Mouse (Mus musculus) 3T3-L1 (cell line): ENCODE results near the gene Kctd10.
A peak's percentile ranks its signal among the peaks of the same experiment; 100 is the strongest.

Source experiments
- DNase-seq: peaks from one replicate; pipeline ENCODE4 v3.0.0-alpha.2; 2015; ENCODE audit warnings: low read depth, low spot score

The Kctd10 gene

DNA sequence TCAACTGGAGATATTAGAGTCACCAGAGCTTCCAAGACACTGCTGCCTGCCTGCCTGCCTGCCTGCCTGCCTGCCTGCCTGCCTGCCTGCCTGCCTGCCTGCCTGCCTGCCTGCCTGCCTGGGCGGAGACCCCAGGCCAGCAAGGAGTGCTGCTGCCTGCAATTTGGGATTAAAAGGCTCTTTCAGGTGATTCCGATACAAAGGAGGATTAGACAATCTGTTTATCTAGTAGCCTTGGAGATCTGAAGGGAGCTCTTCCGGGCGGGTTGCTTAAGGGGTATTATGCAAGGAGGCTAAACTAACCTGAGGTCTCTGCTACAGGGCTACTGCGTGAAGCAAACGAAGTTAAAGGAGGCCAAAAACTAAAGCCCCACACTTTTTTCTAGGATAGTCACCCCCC, 1.4 kb downstream of the Kctd10 start:
- peak; percentile 54 for DNase-seq

DNA sequence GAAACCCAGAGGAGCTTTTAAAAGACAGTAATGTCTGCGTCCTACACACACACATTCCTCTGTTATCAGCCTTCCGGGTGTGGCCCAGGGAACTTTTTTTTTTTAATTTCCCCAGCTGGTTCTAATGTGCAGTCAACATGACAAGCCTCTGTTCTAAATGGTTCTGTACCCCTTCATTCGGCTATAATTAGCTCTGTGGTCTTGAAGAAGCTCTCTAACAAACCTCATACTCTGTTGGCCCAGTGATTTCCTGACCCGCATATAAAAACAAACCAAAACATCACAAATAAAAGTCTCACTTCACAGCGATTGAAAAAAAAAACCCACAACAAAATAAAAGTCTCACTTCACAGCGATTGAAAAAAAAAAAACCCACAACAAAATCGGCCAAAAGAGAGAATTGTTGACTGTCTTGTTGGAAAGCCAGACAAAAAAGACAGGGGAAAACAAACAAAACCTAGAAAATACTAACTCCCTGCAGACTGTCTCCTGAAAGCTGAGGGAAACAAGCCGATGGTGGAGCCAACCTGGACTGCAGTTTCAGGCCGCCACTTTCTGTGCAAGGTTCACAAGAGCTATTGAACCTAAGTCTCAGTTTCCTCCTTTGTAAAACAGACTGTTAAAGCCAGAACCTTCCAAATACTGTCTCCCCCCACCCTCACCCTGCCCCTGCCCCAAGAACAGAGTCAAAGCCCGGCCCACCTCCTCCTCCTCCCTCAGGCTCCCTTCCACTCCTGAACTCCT, 2.0 kb downstream of the Kctd10 start:
- peak; percentile 73 for DNase-seq

DNA sequence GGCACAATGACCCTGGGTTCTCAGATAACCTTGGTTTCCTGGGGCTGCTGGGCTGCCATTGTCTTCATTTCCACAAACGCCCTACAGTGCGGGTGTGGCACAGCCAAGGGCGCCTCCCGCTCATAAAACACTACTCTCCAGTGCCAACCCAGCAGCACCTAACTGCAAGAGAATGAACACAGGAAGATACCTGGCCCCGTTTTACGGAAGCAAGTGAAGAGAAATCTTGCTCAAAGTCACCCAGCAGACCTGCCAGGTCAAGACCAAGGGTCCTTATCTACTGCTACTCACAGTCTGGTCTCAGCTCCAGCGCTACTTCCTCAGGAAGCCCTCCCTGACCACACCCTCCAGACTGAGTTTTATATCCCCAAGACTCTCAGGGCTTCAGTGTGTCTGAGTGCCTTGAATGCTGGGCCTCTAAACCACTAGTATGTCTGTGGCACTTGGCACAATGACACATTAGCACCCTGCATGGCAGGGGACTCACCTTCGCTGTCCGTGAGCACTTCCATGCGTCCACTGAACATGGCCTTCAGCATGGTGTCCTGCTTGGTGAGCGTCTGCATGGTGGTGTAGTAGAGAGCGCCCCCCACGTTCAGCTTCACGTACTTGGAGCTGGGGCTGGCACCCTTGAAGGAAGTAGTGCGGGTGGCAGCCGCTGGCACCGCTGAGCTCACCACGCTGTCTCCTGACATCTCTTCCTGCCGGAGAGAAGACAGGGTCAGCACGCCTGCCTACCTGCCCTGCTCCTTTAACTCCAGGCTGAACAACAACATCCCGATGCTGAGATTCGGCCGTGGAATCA, 5.7 kb downstream of the Kctd10 start:
- DNase-seq = no peak

DNA sequence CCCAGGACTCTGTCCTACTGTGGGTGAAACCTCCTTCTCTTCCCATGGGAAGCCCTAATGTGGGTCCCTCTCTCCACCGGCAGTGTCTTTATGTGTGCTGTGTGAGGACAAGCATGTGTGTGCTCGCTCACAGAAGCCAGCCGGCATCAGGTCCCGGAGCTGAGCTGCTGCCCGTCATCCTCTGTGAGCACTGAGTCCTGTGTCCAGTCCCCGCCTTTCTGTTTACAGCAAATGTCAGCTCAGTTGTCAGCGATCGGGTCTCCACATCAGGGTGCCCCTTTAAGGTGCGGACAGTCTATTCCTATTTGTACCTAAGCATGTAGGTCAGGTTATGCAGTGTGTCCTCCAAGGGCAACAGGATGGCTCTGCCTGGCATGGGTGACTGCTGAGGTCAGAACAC, 6.7 kb downstream of the Kctd10 start:
- DNase-seq = no peak

DNA sequence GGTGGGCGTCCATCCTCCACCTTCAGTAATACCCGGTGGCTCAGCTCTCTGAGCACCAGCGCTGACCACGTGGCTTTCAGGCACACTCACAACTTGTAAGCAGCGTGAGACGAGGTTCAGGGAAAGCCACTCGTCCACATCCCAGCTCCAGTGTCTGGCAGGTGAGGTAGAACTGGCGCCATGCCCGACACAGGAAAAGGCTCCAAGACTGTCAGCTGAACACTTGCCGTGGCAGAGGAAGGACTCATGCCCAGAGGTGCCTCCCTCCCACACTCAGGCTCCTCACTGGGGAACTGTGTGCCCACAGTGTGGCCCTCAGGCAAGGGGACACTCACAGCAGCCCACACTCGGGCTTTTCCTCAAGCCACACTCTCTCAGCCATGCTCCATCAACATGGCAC, 7.1 kb downstream of the Kctd10 start:
- DNase-seq = peak; percentile 69

DNA sequence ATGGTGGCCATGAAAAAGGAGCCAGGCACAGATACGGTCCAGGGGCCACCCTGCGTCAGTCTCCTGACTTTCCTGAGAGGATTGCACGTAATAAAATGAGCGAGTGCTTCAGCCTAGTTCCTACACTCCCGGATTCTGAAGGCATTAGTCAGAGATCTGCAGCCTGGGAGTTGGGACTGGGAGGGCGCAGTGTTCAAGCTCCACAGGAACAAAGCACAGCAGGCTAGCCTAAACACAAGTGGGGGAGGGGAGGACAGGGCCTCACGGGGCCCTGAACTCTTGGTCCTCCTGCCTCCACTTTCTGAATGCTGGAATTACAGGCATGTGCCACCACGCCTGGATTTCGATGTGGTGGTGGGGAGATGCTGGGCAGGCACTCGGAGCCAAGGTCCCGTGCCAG, 7.7 kb downstream of the Kctd10 start:
- DNase-seq = peak; percentile 99

DNA sequence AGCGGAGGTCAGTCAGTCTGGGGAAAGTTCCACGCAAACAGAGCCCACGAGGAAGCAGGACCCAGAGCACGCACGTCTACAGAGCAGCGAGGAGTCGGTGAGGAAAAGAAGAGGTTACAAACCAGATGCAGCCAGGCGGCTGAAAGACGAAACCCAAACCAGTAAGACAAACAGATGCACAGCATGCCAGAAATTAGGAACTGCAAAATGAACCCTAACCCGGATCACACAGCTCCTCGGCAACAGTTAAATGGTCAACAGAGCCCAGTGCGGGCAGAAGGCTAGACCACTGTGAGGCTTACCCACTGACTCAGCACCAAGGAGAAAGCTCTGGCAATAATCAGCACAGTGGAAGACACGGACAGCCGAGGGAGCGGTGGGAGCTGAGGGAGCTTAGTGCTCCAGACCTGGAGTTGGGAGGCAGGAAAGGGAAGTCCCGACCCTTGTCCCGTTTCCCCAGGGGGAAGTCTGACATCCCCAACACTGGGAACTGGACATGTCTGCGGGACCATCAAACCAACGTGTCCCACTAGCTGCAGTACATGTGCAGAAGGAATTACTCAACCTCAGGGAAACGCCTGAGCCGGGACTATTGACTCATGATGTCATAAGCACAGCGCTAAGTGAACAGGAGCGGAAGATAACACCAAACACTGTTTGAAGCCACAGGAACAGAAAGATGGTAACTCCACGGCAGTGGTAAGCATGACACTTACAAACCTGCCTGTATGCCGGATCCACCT, 8.4 kb downstream of the Kctd10 start:
- DNase-seq = peak; percentile 85

DNA sequence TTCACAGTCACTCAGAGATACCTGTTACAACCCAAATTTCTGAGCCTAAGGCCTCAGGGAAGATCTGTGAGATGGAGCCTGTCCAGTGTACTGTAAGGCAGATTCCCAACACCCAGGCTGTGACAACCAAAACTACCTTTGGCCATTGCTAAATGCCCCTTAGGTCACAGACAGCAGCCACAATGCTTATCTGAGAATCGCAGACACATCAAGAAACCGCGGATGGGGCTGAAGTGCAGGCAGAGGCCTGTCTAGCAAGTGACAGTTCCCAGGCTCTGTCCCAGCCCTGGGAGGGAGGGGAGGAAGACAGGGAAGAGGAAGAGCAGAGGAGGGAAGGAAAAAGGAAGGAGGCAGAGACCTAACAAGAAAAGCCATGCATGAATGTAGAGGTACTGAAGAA, 9.0 kb downstream of the Kctd10 start:
- peak; percentile 67 for DNase-seq

DNA sequence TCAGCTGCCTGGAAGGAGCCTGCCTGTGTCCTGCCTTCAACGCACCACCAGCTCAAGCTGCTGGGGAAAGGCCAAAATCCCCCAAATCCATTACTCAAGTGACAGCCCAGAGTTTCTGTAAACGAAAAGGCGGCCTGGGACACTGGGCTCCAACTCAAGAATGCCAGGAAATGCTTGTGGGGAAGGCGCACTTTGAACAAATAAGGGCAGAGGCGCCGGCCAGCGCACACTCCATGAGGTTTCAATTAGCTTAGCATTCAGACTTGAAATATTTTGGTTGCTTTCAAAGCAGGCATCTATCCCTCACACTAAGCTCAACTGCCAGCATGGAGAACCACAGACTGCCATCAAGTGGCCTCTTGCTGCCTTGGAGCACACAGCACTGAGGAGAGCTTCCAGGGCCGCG, 9.9 kb downstream of the Kctd10 start:
- peak; percentile 100 for DNase-seq

DNA sequence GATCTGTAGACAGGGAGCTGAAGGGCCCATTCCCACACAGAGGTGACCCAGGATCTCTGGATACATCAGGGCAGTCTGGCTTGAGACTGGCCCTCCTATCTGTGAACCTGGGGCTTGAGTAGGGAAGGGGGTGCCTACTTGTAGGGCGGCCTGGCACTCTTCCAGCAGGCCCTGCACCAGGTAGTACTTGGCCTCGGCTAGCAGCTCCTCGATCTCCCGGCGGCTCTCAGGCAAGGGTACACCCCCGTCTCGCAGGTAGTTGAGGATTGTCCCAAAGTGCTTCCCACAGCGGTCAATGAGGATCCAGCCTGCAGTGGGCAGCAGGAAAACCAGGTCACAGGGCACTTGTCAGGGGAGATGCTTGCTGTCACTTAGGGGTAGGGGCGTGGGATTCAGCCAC, 10.4 kb downstream of the Kctd10 start:
- no peak for DNase-seq

DNA sequence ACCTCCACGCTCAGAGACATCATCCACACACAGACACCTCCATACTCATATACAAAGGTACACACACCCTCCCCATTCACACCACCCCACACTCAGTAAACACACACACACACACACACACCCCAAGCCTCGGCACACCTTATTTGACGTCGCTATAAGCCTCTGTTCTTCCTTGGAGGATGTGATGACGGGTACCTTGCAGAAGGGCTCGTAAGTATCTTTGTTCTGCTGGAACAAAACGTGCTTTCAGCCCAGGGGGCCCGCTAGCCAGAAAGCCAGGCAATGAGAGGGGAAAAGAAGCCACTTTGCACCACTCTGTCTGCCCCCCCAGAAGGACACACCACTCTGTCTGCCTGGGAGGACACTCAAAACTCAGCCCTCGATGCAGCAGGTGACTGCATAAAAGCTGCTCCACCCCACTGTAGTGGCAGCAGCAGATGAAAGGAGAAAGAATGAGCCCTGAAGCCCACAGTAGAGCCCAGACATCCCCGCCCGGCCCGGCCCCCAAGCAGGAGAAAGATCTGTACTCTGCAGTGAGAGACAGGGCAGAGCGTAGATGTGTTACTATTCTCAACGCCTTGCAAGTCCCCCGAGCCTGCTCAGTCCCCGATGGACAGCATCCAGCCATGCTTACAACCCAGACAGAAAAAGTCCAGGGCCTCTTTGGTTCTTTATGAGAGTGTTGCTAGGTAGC, 11.4 kb downstream of the Kctd10 start:
- DNase-seq = no peak

DNA sequence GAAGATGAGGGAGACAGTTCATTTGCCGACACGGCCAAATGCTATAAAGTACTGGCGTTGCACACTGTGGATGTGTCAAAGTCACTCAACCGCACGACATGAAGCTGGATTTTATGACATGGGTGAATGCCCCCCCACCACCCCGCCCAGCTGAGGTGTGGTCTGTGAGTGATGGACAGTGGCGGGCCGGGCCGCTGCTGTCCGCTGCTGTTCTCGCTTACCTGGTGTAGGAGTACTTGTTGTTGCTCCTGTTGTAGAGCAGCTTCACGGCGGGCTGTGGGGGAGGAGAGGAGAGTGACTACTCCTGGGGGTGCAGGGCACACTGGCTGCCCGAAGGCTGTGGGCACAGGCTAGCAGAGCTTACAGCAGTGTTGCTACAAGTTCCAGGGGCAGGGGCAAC, 12.2 kb downstream of the Kctd10 start:
- no peak for DNase-seq

DNA sequence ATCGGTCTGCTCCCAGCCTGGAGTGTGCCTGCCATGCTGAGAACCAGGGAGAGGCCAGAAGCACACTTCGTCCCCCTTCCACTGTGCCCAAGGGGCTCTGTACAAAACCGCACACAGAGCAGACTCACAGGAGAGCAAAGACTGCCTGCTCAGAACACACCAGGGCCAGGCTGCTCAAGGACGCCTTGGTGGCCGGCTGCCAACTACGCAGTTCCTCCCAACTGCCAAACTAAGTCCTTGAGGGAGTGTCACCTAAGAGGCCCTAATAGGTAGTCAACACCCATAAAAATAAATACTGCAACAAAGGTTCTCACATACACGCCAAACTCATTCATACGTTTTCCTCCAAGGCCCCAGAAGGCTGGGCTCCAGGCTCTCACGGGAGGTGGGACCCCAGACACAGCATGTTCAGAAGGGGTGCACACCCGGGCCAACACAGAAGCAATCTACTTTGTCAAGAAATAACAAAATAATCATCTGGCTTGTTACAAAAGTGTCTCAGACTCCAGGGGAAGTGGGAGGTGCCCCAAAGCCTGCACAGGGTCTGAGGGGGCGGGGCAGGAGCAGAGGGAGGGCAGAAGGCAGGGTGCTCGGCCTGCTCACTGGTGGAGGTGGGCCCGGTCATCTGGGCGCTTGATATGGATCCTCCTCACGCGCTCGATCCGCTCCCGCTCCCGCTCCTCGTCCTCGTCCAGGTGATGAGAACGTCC, 15.1 kb downstream of the Kctd10 start:
- no peak for DNase-seq

DNA sequence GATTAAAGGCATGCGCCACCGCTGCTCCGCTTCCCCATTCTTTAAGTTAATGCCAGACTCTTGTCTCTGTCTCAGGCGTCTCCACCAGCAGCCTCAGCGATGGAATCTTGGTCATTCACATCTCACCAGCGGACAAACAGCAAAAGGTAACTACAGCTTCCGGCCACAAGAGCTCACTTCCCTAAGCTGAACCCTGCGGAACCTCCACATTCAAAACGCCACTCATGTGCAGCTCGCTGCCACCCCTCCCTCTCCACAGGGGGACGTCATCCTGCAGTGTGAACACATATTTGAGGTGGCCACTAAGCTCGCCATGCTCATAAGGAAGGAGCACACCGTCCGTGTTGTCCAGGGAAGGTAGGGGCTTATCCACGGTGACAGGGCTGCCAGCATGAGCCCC, 19.3 kb downstream of the Kctd10 start:
- DNase-seq = no peak

DNA sequence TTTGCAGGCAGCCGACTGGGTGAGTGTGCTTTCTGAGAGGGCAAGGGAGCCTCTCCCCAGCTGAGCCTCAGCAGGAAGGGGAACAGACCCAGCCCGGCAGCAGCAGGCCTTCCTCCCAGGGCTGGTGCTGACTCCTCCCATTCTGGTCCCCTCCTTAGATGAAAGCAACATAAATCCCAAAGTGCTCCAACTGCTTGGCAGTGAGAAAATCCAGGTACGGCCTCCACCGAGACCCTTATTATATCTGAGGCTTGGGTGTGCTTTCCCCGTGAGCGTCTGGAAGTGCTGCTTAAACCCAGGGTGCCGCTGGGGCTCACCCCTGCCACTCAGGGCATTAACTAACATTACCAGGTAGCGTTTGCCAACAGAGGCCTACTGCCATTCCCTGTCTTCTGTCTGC, 20.7 kb downstream of the Kctd10 start:
- DNase-seq = no peak

DNA sequence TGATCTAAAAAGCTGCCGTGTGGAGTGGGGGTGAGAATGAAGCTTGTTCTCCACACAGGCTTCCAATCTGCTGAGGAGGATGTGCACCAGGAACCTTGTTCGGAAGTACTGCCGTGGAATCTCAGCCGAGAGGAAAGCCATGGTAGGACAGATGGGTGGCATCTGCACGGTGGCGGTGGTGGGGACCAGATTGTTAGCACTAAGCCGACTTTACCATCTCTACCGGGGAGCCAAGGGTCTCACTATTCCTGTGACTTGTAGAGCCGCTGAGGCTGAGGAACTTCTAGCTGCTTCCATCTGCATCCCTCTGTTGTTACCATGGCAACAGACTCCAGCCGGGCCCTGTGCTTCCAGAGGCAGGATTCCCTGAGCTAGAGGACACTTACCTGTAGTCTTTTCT, 21.5 kb downstream of the Kctd10 start:
- DNase-seq = no peak

DNA sequence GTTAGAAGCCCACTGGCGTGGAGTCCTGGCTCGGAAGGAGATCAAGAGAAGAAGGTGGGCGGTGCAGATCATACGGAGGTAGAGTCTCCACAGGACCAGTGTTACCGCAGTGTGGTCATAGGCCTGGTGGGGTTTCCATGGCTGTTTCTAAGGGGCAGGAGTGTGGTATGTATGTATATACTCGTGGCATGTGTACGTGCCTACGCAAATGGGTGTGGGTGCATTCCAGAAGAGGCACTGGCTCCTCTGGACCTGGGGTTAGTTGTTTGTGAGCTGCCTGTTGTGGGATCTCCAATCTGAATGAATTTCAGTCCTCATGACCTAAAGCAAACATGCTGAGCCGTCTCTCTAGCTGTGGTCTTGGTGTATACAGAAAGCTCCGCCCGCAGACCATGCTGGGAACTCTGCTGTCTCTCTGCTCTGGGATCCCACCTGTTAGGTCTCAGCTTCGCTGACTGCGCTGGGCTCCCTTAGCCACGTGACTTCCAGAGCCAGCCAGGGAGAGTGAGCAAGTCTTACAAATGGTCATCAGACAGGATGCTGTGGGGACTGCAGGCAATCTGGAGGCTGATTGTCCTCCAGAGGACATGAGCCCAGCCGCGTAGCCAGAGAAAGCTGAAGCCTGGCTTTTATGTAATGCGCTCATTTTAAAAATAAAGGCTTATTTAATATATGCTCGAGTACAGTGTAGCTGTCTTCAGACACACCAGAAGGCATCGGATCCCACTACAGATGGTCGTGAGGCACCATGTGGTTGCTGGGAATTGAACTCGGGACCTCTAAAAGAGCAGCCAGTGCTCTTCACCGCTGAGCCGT, 23.2 kb downstream of the Kctd10 start:
- DNase-seq = peak; percentile 94

DNA sequence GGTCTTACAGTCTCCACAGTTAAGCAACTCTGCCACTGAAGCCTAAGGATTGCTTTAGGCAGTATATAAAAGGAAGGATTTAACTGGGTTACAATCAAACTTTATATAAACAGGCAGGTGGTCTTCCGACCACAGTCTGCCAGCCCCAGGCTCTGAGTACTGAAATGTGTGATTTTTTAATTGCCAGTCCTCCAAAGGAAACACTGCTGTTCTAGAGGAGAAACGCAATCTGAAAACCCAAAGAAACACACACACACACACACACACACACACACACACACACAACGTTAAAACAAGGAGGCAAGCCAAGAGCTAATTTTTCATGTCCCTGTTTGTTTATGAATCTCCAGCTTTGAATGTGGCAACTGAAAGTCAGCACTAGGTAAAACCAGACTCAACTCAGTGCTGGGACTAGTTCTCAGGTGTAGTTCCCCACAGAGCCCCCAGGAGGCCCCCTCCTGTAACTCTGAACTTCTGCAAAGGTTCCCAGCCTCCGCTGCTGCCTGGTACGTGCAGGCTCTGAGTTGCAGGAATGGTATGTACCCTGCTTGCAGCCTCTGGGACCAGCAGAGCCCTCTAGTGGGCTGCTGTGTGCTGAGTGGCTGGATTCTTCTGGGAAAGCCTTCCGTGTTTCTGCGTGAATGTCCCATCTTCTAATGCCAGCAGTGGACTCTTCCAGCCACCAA, 23.9 kb downstream of the Kctd10 start:
- peak; percentile 99 for DNase-seq

DNA sequence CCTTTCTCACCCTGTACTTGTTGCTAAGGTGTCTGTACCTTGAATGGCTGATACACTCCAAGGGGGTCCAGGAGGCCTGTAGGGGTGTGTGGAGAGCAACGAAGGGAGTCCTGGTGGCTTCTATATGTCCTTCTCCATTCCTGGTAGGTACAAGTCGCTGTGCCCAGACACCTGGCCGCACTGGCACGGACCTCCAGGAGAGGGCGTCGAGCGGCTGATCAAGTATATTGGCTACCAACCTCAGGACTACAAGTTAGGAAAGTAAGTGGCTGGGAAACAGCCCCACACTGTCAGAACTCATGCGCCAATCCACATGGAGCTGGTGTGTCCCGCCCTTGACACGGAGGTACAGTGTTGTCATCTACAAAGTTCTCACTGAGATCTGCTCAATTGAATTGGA, 28.8 kb downstream of the Kctd10 start:
- DNase-seq = no peak

DNA sequence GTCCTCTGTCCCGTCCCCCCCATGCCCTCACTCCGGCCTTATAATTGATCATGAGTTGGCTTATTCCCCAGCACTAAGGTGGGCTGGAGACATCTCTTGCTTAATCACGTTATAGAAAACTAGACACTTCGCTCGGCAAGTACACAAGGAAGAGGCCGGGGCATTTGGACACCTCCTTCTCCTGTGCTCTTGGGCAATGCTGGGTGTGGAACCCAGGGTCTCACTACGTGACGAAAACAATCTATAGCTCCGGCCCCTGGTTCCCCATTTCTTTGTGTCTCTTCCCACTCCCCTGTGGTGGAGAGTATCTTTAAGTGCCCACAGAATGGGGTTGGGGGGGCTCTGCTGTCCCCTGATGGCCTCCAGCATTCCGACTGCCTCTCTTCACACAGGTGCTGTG, 33.3 kb downstream of the Kctd10 start:
- no peak for DNase-seq
